Mouse (Mus musculus) spleen, embryonic (tissue): ENCODE measurements around the gene Asb11.

ENCODE experiments used
- CTCF ChIA-PET: fragments of 350-600 bp; sonication (Branson Sonifier 250); formaldehyde crosslinking; loops from one replicate; lab custom pipeline; 2022; lab: Charles Lee

Gene Asb11

GRCm38 (mm10) chrX:164436709-164437108 lies at the start of gene Asb11:
Gene Asb11 (plus strand): TSS chrX:164436994.
- CTCF ChIA-PET, result no interaction called here

DNA sequence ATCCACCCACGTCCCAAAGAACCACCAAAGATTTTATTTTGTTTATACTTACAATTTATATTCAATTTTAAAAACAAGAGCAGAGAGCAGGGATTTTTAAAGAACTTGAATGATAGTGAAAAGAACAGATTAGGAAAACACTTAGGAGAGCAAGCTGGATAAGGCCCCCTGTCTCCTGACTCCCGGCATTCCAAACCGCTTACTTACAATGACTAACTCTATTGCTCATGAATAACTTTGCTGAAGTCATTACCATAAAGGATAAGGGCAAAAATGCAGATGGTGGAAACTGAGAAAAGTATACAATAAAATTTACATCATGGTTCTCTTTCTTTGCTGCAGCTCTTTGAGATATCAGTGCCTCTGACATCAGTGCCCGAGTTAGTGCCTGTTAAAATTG lies 42.7 kb upstream of the Asb11 start:
- CTCF ChIA-PET, result no interaction called here

- CTCF ChIA-PET, result no interaction called here
Measured at GRCm38 (mm10) chrX:164398456-164398855, 38.3 kb upstream of the Asb11 start.

- CTCF ChIA-PET, result no interaction called here
Measured at GRCm38 (mm10) chrX:164405080-164405649, 31.6 kb upstream of the Asb11 start.

DNA sequence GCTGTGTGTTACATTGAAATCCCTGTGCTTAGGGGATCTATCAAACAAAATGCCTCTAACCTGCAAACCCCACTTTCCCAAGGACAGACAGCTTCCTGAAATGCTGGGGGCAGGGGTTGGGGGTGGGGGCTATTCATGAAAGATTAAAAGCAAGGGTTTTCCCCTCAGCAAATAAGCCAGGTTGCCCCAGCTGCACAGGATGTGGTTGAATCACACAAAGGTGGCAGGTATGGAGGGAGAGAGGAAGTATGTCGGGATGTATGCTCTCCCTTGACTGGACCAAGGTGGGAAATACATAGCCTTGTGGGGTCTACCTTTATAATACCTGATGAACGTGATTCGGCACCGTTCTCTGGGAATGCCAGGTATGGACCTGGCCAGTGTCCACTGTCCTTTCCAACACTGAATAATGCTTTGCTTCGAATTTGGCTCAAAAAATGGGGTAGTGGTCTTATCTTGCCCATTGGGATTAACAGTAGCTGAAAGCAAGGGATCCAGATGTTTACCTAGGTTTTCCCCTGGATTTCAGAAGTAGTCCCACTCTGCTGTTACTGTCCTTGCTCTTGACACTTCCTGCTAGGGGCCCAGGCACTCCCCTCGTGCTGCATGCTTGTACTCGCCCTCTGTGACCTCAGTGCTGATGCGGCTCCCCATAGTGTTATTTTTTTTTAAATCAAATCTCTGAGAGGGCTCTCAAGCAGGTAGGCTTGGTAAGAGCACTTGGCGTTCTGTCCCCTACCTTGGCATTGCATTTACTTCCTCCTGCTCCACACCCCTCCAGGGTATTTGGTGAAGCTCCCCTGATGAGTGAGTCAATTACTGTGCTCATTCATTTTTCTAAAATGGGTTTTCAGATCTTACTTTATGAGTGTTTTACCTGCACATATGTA lies 30.4 kb upstream of the Asb11 start:
- CTCF ChIA-PET, result no interaction called here

DNA sequence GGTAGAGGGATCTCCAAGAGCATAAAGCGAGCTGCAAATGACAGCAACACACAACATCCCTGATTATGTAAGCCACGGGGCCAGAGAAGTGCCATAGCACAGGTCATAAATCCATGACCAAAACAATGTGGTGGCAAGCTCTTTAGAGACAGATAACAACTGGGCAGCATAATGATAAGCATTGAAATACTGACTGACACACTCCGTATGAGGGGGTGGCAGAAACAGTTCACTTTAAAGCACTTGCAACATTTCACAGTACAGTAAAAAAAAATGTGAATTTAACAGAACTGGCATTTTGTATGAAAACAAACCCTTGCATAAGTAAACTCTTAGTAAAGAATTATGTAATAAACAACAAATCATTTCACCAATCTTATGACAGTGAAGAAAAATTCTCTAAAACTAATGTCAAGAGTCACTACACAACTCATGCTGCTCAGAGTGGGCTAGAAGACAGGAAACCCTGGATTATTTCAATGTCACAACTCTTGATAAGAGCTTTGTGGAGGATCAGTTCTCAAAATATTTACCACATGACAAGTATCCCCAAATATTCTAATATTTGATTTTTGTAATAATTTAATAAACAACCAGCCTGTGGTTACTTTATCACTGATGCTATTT lies 28.4 kb upstream of the Asb11 start:
- CTCF ChIA-PET, result no interaction called here

- CTCF ChIA-PET, result no interaction called here
Measured at GRCm38 (mm10) chrX:164410562-164410961, 26.2 kb upstream of the Asb11 start.

GRCm38 (mm10) chrX:164416803-164417202 lies 20.0 kb upstream of the Asb11 start:
- CTCF ChIA-PET, result no interaction called here

GRCm38 (mm10) chrX:164418008-164418407 lies 18.8 kb upstream of the Asb11 start:
- CTCF ChIA-PET, result no interaction called here

- CTCF ChIA-PET, result interaction anchor here (0.7 kb wide), 1 partner anchor 33 kb away, joined by 12 read pairs; no protein-coding TSS in a partner anchor
Measured at GRCm38 (mm10) chrX:164419471-164419939, 17.3 kb upstream of the Asb11 start, which contains the start of gene Piga. Gene Piga (plus strand): TSS chrX:164419787.

GRCm38 (mm10) chrX:164419955-164420354 lies 16.8 kb upstream of the Asb11 start:
- CTCF ChIA-PET, result interaction anchor here (0.7 kb wide), 1 partner anchor 33 kb away, joined by 12 read pairs; no protein-coding TSS in a partner anchor

GRCm38 (mm10) chrX:164420518-164420917 lies 16.3 kb upstream of the Asb11 start:
- CTCF ChIA-PET, result no interaction called here

GRCm38 (mm10) chrX:164424821-164425220 lies 12.0 kb upstream of the Asb11 start:
- CTCF ChIA-PET, result interaction anchor here (0.7 kb wide), 1 partner anchor 16 kb away, joined by 3 read pairs; no protein-coding TSS in a partner anchor

GRCm38 (mm10) chrX:164427295-164427694 lies 9.5 kb upstream of the Asb11 start:
- CTCF ChIA-PET, result no interaction called here

DNA sequence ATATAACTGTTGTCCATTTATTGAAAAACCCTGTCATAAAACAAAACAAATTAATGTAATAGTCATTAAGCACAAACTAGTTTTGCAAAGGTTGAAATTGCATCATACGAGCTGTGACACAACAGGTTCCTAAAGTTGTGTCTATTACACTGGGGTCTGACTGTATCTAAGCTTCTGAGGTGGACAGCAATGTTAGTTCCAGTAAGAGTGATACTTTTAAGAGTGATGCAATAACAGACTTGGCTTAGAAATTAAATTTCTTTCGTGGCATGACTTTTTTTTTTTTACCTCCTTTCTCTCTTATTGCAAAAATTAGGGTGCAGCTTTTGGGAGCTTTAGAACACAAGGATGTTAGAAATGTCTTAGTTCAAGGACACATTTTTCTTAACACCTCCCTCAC lies 8.6 kb upstream of the Asb11 start:
- CTCF ChIA-PET, result no interaction called here

DNA sequence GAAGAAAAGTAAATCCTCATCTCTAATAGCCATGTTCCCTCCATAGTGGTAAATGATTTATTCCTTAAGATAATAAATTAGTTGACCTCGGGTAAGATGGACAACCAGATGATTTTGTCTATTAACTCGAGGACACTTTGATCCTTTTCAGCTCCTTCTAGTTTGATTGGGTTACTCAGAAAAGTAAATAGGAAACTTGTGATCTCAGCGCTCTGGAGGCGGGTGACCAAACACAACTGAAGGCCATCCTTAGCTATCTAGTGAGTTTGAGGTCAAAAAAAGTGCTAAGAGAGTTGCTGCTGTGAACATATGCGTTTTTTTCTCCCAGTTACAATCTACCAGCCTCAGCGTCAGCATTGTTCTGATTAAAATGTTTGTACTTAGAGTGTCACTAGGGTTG lies 6.2 kb upstream of the Asb11 start:
- CTCF ChIA-PET, result no interaction called here

DNA sequence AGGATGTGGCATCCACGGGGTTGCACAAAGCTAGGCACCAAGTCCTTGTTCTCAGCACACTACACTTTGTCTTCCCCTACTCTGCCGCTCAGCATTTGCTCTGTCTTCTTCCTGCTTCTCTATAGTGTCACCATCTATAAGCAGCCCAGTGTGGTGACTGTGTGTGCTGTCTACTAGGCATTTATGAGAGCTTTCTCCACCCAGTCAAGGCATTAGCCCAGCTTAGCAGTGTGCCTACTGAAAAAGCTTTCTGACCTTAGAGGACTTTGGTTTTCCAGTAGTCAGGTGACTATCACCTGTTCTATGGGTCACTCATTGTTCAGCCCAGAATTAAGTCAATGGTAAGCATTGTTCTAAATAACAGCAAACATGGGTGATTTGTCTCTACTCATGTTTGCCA lies 5.7 kb upstream of the Asb11 start:
- CTCF ChIA-PET, result no interaction called here

- CTCF ChIA-PET, result no interaction called here
Measured at GRCm38 (mm10) chrX:164431541-164431940, 5.3 kb upstream of the Asb11 start.

DNA sequence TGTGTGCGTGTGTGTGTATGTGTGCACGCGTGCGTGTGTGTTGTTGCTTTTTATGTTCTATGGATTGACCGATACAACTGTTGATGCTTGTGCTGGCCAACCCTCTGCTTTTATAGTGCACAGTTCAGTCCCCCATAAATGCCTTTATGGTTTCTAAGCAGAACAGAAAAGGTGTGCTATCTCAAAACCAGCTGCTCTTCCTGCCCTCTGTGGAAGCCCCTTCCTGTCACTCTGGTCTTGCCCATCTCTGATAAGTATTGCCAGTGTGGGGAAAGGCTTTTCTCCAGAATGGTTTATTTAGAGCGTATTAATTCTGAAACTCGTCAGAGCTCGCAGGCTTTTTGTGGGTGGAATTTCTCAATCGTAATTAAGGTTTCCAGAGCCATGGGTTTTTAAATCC lies 4.1 kb upstream of the Asb11 start:
- CTCF ChIA-PET, result no interaction called here

DNA sequence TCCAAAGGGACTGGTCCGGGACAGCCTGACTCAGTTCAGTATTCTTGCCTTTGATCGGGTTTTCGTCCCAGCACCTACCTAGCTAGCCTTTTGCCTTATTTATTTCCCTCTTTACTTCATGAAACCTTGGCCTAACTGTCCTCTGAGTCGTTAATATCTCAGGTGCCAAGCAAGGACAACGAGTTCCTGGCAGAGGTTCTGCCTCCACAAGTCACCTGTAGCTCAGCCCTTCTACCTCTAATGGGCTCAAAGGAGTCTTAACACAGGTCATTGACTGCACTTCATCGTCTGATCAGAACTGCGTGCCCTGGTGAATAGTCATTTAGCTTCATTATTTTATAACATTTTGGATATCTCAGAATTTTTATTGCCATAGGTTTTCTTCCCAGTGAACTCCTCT lies 2.7 kb downstream of the Asb11 start:
- CTCF ChIA-PET, result no interaction called here

DNA sequence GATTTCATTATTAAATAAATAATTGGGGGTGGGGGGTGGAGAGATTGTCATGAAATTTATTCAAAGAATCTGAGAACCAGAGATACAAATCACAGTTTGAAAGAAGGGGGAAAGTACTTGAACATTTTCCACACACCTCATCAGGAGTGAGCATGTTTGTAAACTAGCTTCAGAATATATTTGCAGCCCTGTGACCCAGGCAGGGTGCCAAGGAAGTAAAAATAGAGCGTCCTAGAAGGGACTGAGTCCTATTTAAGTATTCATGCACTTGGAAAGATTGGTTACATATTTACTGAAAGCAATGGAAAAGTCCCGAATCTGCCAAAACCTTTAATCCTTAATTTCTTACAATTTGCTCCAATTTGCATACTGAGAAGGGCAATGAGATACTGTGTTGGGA lies 3.3 kb downstream of the Asb11 start:
- CTCF ChIA-PET, result interaction anchor here (0.5 kb wide), 1 partner anchor 15 kb away, joined by 3 read pairs; no protein-coding TSS in a partner anchor

GRCm38 (mm10) chrX:164440703-164441102 lies 3.9 kb downstream of the Asb11 start:
- CTCF ChIA-PET, result interaction anchor here (0.5 kb wide), 1 partner anchor 16 kb away, joined by 3 read pairs; no protein-coding TSS in a partner anchor
